Mouse (Mus musculus) limb, embryonic 15.5 days (tissue): ENCODE measurements at regions not wholly inside any gene's neighbourhood (a gene's known extent, or its start where the extent isn't known, plus 50 kb on each side); places are given as distances from the start of the nearest gene placed in this dataset.
"Not testable (repeated sequence)": the region's sequence is repeated elsewhere in the genome, so short reads cannot be mapped to it uniquely, and the experiment has no call there.

Experiments
- ATAC-seq: fragments of 200-750 bp; cut with Nextera tagmentation; 2 replicates; pipeline ENCODE4 v1.8.0; 2017; ENCODE audit warnings: low read depth, moderate TSS enrichment; ENCODE audit not compliant: insufficient number of reproducible peaks, low FRiP score, low TSS enrichment
- H3K27ac ChIP-seq: fragments of 300-500 bp; sonication (generic); 2 replicates; pipeline ENCODE4 v1.5.1; 2015; ENCODE audit warnings: moderate library complexity, mild to moderate bottlenecking, inconsistent platforms
- H3K27me3 ChIP-seq: fragments of 300-500 bp; sonication (generic); 2 replicates; pipeline ENCODE4 v1.6.1; 2015; ENCODE audit warnings: inconsistent platforms
- H3K36me3 ChIP-seq: fragments of 300-500 bp; sonication (generic); 2 replicates; pipeline ENCODE4 v1.6.1; 2015; ENCODE audit warnings: inconsistent platforms
- H3K4me1 ChIP-seq: fragments of 300-500 bp; sonication (generic); 2 replicates; pipeline ENCODE4 v1.6.1; 2015; ENCODE audit warnings: inconsistent platforms
- H3K4me2 ChIP-seq: fragments of 300-500 bp; sonication (generic); 2 replicates; pipeline ENCODE4 v1.6.1; 2015; ENCODE audit warnings: mild to moderate bottlenecking, inconsistent platforms
- H3K4me3 ChIP-seq: fragments of 300-500 bp; sonication (generic); 2 replicates; pipeline ENCODE4 v1.5.1; 2015; ENCODE audit warnings: mild to moderate bottlenecking, inconsistent platforms
- H3K9ac ChIP-seq: fragments of 300-500 bp; sonication (generic); 2 replicates; pipeline ENCODE4 v1.6.1; 2015; ENCODE audit warnings: inconsistent platforms
- H3K9me3 ChIP-seq: fragments of 300-500 bp; sonication (generic); 2 replicates; pipeline ENCODE4 v1.6.1; 2016; ENCODE audit warnings: inconsistent platforms
- WGBS: fragments of 180-500 bp; shearing (Covaris S2); methylation state at CpG from one replicate; pipeline ENCODE4 v1.1.7; 2015; 5-methylcytosine and 5-hydroxymethylcytosine counted together

GRCm38 (mm10) chr17:82348636-82349035, 610.5 kb upstream of the Slc8a1 start:
- Histone ChIP-seq H3K27me3 (no peaks in the 10 kb centered on the region), H3K27ac (no peak overlapping the region), H3K4me1 (no peaks in the 10 kb centered on the region), H3K36me3 (no peaks in the 10 kb centered on the region), H3K9me3 (no peaks in the 10 kb centered on the region), H3K4me3 (no peak overlapping the region), H3K9ac (no peak overlapping the region), H3K4me2 (no peak overlapping the region)
- ATAC-seq: no peak

DNA sequence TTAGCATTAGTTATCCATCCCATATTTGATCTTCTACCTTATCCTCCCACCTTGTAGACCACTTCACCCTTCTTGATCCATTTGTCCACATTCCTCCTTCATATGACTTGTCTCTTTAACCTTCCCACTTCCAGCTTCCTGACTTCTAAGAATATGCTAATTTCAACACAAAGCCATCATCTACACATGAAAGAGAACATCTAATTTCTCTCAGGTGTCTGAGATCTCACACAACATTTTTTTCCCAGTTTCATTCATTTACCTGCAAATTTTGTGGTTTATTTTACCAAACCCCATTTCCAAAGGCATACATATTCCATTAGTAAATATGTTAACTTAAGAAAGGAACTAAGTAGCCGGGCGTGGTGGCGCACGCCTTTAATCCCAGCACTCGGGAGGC, 593.3 kb upstream of the Slc8a1 start:
- Histone ChIP-seq H3K27me3 (no peaks in the 10 kb centered on the region), H3K9ac (no peak overlapping the region), H3K27ac (no peak overlapping the region), H3K4me3 (no peak overlapping the region), H3K4me1 (no peaks in the 10 kb centered on the region), H3K4me2 (no peak overlapping the region), H3K9me3 (no peaks in the 10 kb centered on the region), H3K36me3 (no peaks in the 10 kb centered on the region)
- ATAC-seq: no peak
- WGBS: 97% methylated on average over 5 of the region's 5 CpGs

DNA sequence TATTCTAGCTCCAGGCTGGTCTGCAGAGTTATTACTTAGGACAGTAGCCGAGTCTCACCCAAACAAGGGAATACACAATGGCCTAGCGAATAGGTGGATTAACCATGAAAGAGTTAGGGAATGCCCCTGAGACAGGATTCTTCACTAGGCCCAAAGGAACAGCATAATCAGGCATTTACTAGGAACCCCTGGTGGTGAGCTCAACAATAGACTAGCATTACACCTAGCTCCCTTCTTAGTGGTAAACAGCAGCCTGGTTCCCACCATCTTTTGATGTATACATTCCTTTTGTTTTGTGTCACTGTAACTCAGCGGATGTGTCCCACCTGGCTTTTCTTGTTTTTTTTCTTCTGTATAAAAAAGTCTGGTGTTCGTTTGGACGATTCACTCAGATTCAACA, 574.0 kb upstream of the Slc8a1 start:
- no peak overlapping the region for H3K27ac ChIP-seq
- no peaks in the 10 kb centered on the region for H3K36me3 ChIP-seq
- H3K4me2 ChIP-seq: no peak overlapping the region
- WGBS: 84% methylated on average over 5 of the region's 5 CpGs
- no peak overlapping the region for H3K4me3 ChIP-seq
- no peak overlapping the region for H3K9ac ChIP-seq
- H3K27me3 ChIP-seq: no peaks in the 10 kb centered on the region
- H3K4me1 ChIP-seq: no peaks in the 10 kb centered on the region
- ATAC-seq: no peak
- H3K9me3 ChIP-seq: no peaks in the 10 kb centered on the region

DNA sequence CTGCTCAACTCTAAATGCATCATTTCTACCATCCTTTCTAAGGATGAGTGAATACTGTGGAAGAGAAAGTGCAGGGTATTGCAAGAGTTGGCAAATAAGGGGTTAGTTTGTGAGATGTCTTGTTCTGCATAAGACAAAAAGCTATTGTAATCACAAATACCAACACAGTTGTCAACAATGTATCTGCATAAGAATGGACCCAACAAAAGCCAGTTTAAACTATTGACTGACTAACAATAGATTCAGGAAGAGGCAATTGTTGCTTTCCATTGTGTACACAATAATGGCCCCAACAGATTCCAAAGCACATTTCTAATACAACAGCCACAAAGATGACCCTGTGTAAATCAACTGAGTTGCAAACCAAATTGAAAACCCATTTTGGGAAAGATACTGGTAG, 568.2 kb upstream of the Slc8a1 start:
- Histone ChIP-seq H3K4me1 (no peaks in the 10 kb centered on the region), H3K4me2 (no peak overlapping the region), H3K27ac (no peak overlapping the region), H3K9ac (no peak overlapping the region), H3K36me3 (no peaks in the 10 kb centered on the region), H3K9me3 (no peaks in the 10 kb centered on the region), H3K4me3 (no peak overlapping the region), H3K27me3 (no peaks in the 10 kb centered on the region)
- no peak for ATAC-seq

GRCm38 (mm10) chr17:82277728-82278127, 539.6 kb upstream of the Slc8a1 start:
- WGBS: 84% methylated on average over 3 of the region's 3 CpGs
- no peaks in the 10 kb centered on the region for H3K9me3 ChIP-seq
- H3K9ac ChIP-seq: no peak overlapping the region
- no peak overlapping the region for H3K4me2 ChIP-seq
- no peaks in the 10 kb centered on the region for H3K4me1 ChIP-seq
- H3K4me3 ChIP-seq: no peak overlapping the region
- no peak for ATAC-seq
- no peaks in the 10 kb centered on the region for H3K27me3 ChIP-seq
- no peak overlapping the region for H3K27ac ChIP-seq
- no peaks in the 10 kb centered on the region for H3K36me3 ChIP-seq

DNA sequence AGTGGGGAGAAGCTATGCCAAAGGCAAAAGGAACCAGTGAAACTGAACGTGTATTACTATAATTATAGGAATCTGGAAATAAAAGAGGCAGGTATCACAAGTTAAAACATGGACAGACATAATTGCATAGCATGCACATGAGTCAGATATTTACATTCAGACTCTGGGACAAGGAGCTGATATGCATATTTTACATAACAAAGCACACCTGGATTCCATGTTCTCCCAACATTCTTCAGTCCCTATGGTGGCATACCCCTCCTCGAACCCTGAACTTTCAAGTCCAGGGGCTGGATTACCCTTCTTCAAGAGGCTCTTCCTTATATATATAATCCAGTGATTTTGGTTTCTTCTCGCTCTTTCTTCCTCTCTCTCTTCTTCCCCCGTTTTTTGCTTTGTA, 535.8 kb upstream of the Slc8a1 start:
- H3K27me3 ChIP-seq: no peaks in the 10 kb centered on the region
- no peak overlapping the region for H3K9ac ChIP-seq
- ATAC-seq: no peak
- no peak overlapping the region for H3K27ac ChIP-seq
- 75% methylated on average over 4 of the region's 4 CpGs for WGBS
- H3K4me1 ChIP-seq: no peaks in the 10 kb centered on the region
- no peaks in the 10 kb centered on the region for H3K9me3 ChIP-seq
- H3K36me3 ChIP-seq: no peaks in the 10 kb centered on the region
- H3K4me3 ChIP-seq: no peak overlapping the region
- H3K4me2 ChIP-seq: no peak overlapping the region

GRCm38 (mm10) chr17:82272845-82273244, 534.7 kb upstream of the Slc8a1 start:
- WGBS: 92% methylated on average over 1 of the region's 1 CpGs
- no peak overlapping the region for H3K4me3 ChIP-seq

GRCm38 (mm10) chr17:82266842-82267241, 528.7 kb upstream of the Slc8a1 start:
- H3K9ac ChIP-seq, ATAC-seq, H3K4me2 ChIP-seq, H3K27ac ChIP-seq, H3K4me1 ChIP-seq, H3K4me3 ChIP-seq, H3K27me3 ChIP-seq, H3K36me3 ChIP-seq, H3K9me3 ChIP-seq: not testable (repeated sequence)
- 96% methylated on average over 5 of the region's 5 CpGs for WGBS

More at GRCm38 (mm10) chr17:82272845-82273244, 534.7 kb upstream of the Slc8a1 start:
- Histone ChIP-seq H3K36me3 (no peaks in the 10 kb centered on the region), H3K27me3 (no peaks in the 10 kb centered on the region), H3K9me3 (no peaks in the 10 kb centered on the region), H3K27ac (no peak overlapping the region), H3K4me2 (no peak overlapping the region), H3K4me1 (no peaks in the 10 kb centered on the region), H3K9ac (no peak overlapping the region)
- ATAC-seq: no peak

GRCm38 (mm10) chr17:82252362-82252761, 514.2 kb upstream of the Slc8a1 start:
- H3K27ac ChIP-seq: no peak overlapping the region
- WGBS: 90% methylated on average over 2 of the region's 2 CpGs
- no peak for ATAC-seq

GRCm38 (mm10) chr17:82251841-82252240, 513.7 kb upstream of the Slc8a1 start:
- no peak overlapping the region for H3K4me3 ChIP-seq
- no peaks in the 10 kb centered on the region for H3K36me3 ChIP-seq
- no peak for ATAC-seq
- no peak overlapping the region for H3K4me2 ChIP-seq
- H3K27me3 ChIP-seq: no peaks in the 10 kb centered on the region
- H3K9ac ChIP-seq: no peak overlapping the region
- H3K4me1 ChIP-seq: no peaks in the 10 kb centered on the region
- H3K9me3 ChIP-seq: no peaks in the 10 kb centered on the region
- no peak overlapping the region for H3K27ac ChIP-seq

More at GRCm38 (mm10) chr17:82252362-82252761, 514.2 kb upstream of the Slc8a1 start:
- Histone ChIP-seq H3K4me1 (no peaks in the 10 kb centered on the region), H3K4me3 (no peak overlapping the region), H3K36me3 (no peaks in the 10 kb centered on the region), H3K9ac (no peak overlapping the region), H3K4me2 (no peak overlapping the region), H3K9me3 (no peaks in the 10 kb centered on the region), H3K27me3 (no peaks in the 10 kb centered on the region)

GRCm38 (mm10) chr17:82238361-82238760, 500.2 kb upstream of the Slc8a1 start:
- no peaks in the 10 kb centered on the region for H3K36me3 ChIP-seq
- H3K4me1 ChIP-seq: peaks cover 3% of the 10 kb centered on the region; the same call in 1 of the 2 replicates
- no peak overlapping the region for H3K4me3 ChIP-seq
- ATAC-seq: no peak
- 31% methylated on average over 1 of the region's 1 CpGs for whole genome bisulfite sequencing
- H3K27ac ChIP-seq: no peak overlapping the region
- H3K27me3 ChIP-seq: no peaks in the 10 kb centered on the region
- H3K9me3 ChIP-seq: no peaks in the 10 kb centered on the region
- no peak overlapping the region for H3K9ac ChIP-seq
- no peak overlapping the region for H3K4me2 ChIP-seq

DNA sequence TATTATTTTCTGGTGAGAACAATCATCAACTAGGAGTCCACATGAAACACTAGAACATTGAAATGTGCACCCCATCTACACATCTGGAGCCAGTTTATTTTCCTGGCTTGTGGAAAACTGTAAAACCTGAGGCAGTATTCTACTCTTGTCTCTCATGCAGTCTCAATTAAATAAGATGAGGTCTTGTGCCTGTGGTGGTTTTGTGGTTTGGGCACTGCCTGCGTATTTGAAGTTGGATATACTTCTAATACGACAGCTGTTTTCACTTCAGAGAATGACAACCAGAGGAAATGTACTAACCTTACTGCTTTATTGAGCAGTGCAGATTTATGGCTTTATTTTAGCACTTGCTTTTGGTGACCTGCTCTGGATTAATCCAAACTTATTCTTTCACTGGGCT, 499.3 kb upstream of the Slc8a1 start:
- Histone ChIP-seq H3K9ac (no peak overlapping the region), H3K4me3 (no peak overlapping the region), H3K36me3 (no peaks in the 10 kb centered on the region), H3K9me3 (no peaks in the 10 kb centered on the region), H3K4me1 (peaks cover 3% of the 10 kb centered on the region; the same call in 1 of the 2 replicates), H3K27me3 (no peaks in the 10 kb centered on the region), H3K27ac (no peak overlapping the region), H3K4me2 (no peak overlapping the region)
- ATAC-seq: peak; percentile 82
- 13% methylated on average over 2 of the region's 2 CpGs for WGBS

DNA sequence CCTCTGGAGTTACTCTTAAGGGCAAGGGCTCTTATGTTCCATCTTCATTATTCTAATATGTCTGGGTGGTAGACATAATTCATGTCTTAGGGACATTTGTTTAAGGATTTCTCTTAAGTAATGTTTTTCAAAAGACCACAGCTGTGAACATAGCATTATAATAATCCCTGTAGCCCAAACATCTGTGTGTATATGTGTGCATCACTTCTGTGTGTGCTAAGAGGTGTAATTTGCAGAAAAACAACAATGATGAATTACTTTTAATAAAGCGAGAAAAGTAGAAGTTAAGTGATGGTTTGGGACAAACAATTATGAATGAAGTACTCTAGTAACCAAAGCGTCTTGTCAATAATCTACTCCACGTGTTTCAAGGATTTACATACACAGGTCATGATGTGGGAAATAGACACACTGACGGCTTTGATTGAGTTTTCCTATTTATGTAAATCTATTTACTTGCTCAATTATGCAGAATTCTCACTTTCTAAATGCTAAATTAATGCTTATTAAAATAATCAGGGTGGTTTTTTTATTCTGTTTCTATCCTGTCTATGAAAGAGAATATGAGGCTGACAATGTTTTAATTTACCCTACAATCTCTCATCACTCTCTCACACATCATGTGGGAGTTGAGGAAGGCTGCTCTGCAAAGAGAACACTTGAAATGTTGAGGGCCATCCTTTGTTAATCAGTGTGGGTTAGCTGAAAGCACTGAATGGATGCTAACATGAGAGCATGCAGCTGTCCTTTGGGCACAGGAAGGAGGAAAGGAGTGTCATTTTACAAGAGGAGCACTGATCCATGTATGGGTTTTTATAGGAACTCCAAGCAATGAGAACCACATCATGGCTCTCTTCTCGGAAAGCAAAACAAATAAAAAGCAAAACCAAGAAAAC, 477.8 kb upstream of the Slc8a1 start:
- no peaks in the 10 kb centered on the region for H3K27me3 ChIP-seq
- 76% methylated on average over 5 of the region's 5 CpGs for WGBS
- no peak for ATAC-seq
- no peaks in the 10 kb centered on the region for H3K36me3 ChIP-seq
- no peak overlapping the region for H3K9ac ChIP-seq
- no peaks in the 10 kb centered on the region for H3K4me1 ChIP-seq
- no peak overlapping the region for H3K4me2 ChIP-seq
- no peak overlapping the region for H3K4me3 ChIP-seq
- no peaks in the 10 kb centered on the region for H3K9me3 ChIP-seq
- no peak overlapping the region for H3K27ac ChIP-seq
